Mouse (Mus musculus): ENCODE measurements at regions not wholly inside any gene's neighbourhood (a gene's known extent, or its start where the extent isn't known, plus 50 kb on each side); places are given as distances from the start of the nearest gene placed in this dataset.

GRCm38 (mm10) chr13:60457277-60457676 lies 144.5 kb upstream of the Dapk1 start:
- Histone ChIP-seq H3K27ac (no peak overlapping the region; the same call in 1 of the 2 replicates), H3K4me1 (peaks cover 41% of the 10 kb centered on the region), H3K9ac (no peak overlapping the region), H3K27me3 (no peaks in the 10 kb centered on the region), H3K4me2 (no peak overlapping the region), H3K9me3 (no peaks in the 10 kb centered on the region), H3K4me3 (no peak overlapping the region), H3K36me3 (no peaks in the 10 kb centered on the region)
- ATAC-seq (ENCODE audit: insufficient number of reproducible peaks, insufficient read depth, low FRiP score, low TSS enrichment, low read depth): no peak
- WGBS: 82% methylated on average over 10 of the region's 10 CpGs

GRCm38 (mm10) chr13:60459002-60459401 lies 142.7 kb upstream of the Dapk1 start:
- no peak for ATAC-seq (ENCODE audit: insufficient number of reproducible peaks, insufficient read depth, low FRiP score, low TSS enrichment, low read depth)
- Histone ChIP-seq H3K4me1 (peaks cover 39% of the 10 kb centered on the region), H3K9me3 (no peaks in the 10 kb centered on the region), H3K4me2 (no peak overlapping the region), H3K27ac (no peak overlapping the region), H3K9ac (no peak overlapping the region), H3K27me3 (no peaks in the 10 kb centered on the region), H3K36me3 (no peaks in the 10 kb centered on the region), H3K4me3 (no peak overlapping the region)
- whole genome bisulfite sequencing: 80% methylated on average over 5 of the region's 5 CpGs

GRCm38 (mm10) chr13:60466553-60467313 lies 135.0 kb upstream of the Dapk1 start:
- ATAC-seq (ENCODE audit: insufficient number of reproducible peaks, insufficient read depth, low FRiP score, low TSS enrichment, low read depth): no peak
- H3K4me2 ChIP-seq: no peak overlapping the region

GRCm38 (mm10) chr13:60467821-60468579 lies 133.7 kb upstream of the Dapk1 start:
- no peak overlapping the region for H3K4me3 ChIP-seq
- WGBS: 12% methylated on average over 11 of the region's 11 CpGs
- H3K4me2 ChIP-seq: no peak overlapping the region
- no peak overlapping the region for H3K9ac ChIP-seq
- H3K36me3 ChIP-seq: no peaks in the 10 kb centered on the region
- no peaks in the 10 kb centered on the region for H3K9me3 ChIP-seq
- peak overlapping the region; percentile 49; the same call in 1 of the 2 replicates for H3K27ac ChIP-seq
- no peaks in the 10 kb centered on the region for H3K27me3 ChIP-seq
- no peak for ATAC-seq (ENCODE audit: insufficient number of reproducible peaks, insufficient read depth, low FRiP score, low TSS enrichment, low read depth)
- peaks cover 14% of the 10 kb centered on the region for H3K4me1 ChIP-seq

More at GRCm38 (mm10) chr13:60466553-60467313, 135.0 kb upstream of the Dapk1 start:
- Histone ChIP-seq H3K4me1 (peaks cover 14% of the 10 kb centered on the region), H3K27me3 (no peaks in the 10 kb centered on the region), H3K27ac (peak overlapping the region; percentile 41; the same call in 1 of the 2 replicates), H3K36me3 (no peaks in the 10 kb centered on the region), H3K4me3 (no peak overlapping the region), H3K9me3 (no peaks in the 10 kb centered on the region), H3K9ac (0 out of 2 replicates have a peak overlapping the region, but pooled peaks have one; percentile 40)
- 68% methylated on average over 5 of the region's 5 CpGs for WGBS

DNA sequence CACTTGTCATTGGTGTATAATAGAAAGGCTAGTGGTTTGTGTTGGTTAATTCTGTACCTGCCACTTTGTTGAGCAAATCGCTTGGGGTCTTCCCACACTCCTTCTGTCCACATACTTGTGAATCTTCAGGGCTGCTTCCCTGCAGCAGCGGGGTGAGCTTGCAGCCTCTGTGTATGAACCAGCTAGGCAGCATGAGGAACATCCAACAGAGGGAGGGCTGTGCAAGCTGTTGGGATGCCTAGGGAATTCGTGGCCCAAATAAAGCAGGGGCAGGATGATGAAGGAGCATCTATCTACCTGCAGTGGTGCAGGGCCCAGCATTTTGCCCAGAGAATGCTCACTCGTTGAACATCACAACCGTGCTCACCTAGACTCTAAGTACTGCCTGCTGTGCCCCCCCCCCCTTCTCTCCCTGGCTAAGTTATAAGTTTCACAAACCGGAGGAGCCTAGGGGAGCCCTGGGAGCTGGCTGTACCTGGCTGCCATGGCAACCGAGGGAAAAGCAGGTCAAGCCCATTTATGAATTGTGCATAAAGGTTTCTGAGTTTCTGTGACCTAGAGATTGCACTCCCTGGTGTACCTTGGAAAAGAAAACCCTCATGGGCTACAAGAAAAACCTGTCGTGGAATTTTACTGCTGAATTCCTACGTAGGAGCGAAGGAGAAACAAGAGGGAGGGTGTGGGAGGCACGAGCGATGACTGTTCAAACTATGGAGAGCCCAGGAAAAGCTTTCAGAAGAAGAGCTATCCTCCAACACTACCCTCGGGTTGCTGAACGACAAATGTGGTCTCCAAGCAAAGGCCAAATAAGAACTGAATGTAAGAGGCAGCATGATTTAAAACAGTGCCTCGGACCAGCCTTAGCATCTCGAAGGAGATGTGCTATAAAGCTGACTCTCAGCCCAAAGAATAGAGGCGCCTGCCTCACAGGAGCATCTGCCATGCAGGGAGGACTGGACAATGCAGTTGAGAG lies 131.0 kb upstream of the Dapk1 start:
- ATAC-seq (ENCODE audit: insufficient number of reproducible peaks, insufficient read depth, low FRiP score, low TSS enrichment, low read depth): no peak
- Histone ChIP-seq H3K36me3 (no peaks in the 10 kb centered on the region), H3K27ac (no peak overlapping the region; the same call in 1 of the 2 replicates), H3K27me3 (no peaks in the 10 kb centered on the region), H3K9ac (no peak overlapping the region), H3K4me1 (peaks cover 14% of the 10 kb centered on the region), H3K4me3 (no peak overlapping the region), H3K4me2 (no peak overlapping the region), H3K9me3 (no peaks in the 10 kb centered on the region)
- WGBS: 65% methylated on average over 17 of the region's 17 CpGs

DNA sequence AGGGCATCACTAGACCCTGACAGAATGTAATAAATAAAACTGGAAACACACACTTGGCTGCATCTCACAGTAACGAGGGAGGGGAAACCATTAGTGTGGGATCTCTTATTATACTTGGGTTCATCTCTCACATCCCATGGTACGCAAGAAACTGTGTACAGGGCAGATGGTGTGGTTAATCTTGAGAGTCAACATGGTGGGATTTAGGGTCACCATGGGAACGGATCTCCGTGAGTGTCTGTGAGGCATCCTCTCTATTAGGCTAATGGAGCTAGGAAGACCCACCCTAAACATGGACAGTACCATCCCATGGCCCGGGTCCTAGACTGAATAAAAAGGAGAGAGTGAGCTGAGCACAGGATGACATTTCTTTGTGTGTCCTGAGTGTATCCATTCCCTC lies 130.1 kb upstream of the Dapk1 start:
- H3K27me3 ChIP-seq: no peaks in the 10 kb centered on the region
- H3K36me3 ChIP-seq: no peaks in the 10 kb centered on the region
- no peak overlapping the region for H3K4me2 ChIP-seq
- 86% methylated on average over 5 of the region's 5 CpGs for WGBS
- peaks cover 13% of the 10 kb centered on the region for H3K4me1 ChIP-seq
- no peaks in the 10 kb centered on the region for H3K9me3 ChIP-seq
- no peak for ATAC-seq (ENCODE audit: insufficient number of reproducible peaks, insufficient read depth, low FRiP score, low TSS enrichment, low read depth)
- H3K4me3 ChIP-seq: no peak overlapping the region
- H3K9ac ChIP-seq: no peak overlapping the region
- H3K27ac ChIP-seq: no peak overlapping the region

GRCm38 (mm10) chr13:60476366-60476765 lies 125.4 kb upstream of the Dapk1 start:
- H3K9ac ChIP-seq: no peak overlapping the region
- ATAC-seq (ENCODE audit: insufficient number of reproducible peaks, insufficient read depth, low FRiP score, low TSS enrichment, low read depth): no peak
- 0 out of 2 replicates have a peak, but pooled peaks cover 9% of the 10 kb centered on the region for H3K27me3 ChIP-seq
- H3K4me2 ChIP-seq: no peak overlapping the region
- H3K4me3 ChIP-seq: no peak overlapping the region
- H3K27ac ChIP-seq: no peak overlapping the region
- peaks cover 17% of the 10 kb centered on the region for H3K4me1 ChIP-seq
- H3K9me3 ChIP-seq: no peaks in the 10 kb centered on the region
- 91% methylated on average over 2 of the region's 2 CpGs for WGBS
- H3K36me3 ChIP-seq: no peaks in the 10 kb centered on the region

DNA sequence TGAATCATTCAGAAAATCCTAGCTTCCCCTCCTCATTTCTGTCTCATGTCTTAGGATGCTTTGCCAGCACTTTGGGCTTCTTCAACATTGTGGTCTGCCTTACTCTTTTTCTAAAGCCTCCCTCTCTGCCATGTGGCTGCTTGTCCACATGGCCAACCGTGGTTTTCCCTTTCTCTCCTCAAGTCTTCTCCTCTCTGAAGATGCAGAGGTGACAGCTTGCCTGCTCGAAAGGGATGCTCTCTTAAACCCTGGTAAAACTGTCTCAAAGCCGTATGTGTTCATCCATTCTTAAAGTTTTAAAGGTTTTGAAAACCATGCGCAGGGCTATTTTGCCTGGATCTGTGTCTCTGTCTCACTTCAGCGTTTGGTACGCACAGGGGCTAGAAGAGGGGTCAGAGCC lies 123.4 kb upstream of the Dapk1 start:
- peaks cover 17% of the 10 kb centered on the region for H3K4me1 ChIP-seq
- H3K27ac ChIP-seq: no peak overlapping the region
- no peaks in the 10 kb centered on the region for H3K36me3 ChIP-seq
- no peaks in the 10 kb centered on the region for H3K9me3 ChIP-seq
- no peak for ATAC-seq (ENCODE audit: insufficient number of reproducible peaks, insufficient read depth, low FRiP score, low TSS enrichment, low read depth)
- no peak overlapping the region for H3K4me2 ChIP-seq
- 71% methylated on average over 6 of the region's 6 CpGs for WGBS
- no peak overlapping the region for H3K4me3 ChIP-seq
- H3K27me3 ChIP-seq: 0 out of 2 replicates have a peak, but pooled peaks cover 9% of the 10 kb centered on the region
- H3K9ac ChIP-seq: no peak overlapping the region

- peak overlapping the region; percentile 66 for H3K4me2 ChIP-seq
- peak overlapping the region; percentile 33 for H3K4me3 ChIP-seq
- ATAC-seq (ENCODE audit: insufficient number of reproducible peaks, insufficient read depth, low FRiP score, low TSS enrichment, low read depth): no peak
- 0 out of 2 replicates have a peak, but pooled peaks cover 9% of the 10 kb centered on the region for H3K27me3 ChIP-seq
- H3K4me1 ChIP-seq: peaks cover 17% of the 10 kb centered on the region
- H3K36me3 ChIP-seq: no peaks in the 10 kb centered on the region
- H3K9me3 ChIP-seq: 0 out of 2 replicates have a peak, but pooled peaks cover 3% of the 10 kb centered on the region
- 4% methylated on average over 18 of the region's 18 CpGs for WGBS
- H3K9ac ChIP-seq: no peak overlapping the region
- no peak overlapping the region for H3K27ac ChIP-seq
These were observed 122.5 kb upstream of the Dapk1 start for GRCm38 (mm10) chr13:60479043-60479861.

All from embryonic facial prominence, embryonic 13.5 days (tissue).